Mouse (Mus musculus): ENCODE measurements at regions not wholly inside any gene's neighbourhood (a gene's known extent, or its start where the extent isn't known, plus 50 kb on each side); places are given as distances from the start of the nearest gene placed in this dataset.

DNA sequence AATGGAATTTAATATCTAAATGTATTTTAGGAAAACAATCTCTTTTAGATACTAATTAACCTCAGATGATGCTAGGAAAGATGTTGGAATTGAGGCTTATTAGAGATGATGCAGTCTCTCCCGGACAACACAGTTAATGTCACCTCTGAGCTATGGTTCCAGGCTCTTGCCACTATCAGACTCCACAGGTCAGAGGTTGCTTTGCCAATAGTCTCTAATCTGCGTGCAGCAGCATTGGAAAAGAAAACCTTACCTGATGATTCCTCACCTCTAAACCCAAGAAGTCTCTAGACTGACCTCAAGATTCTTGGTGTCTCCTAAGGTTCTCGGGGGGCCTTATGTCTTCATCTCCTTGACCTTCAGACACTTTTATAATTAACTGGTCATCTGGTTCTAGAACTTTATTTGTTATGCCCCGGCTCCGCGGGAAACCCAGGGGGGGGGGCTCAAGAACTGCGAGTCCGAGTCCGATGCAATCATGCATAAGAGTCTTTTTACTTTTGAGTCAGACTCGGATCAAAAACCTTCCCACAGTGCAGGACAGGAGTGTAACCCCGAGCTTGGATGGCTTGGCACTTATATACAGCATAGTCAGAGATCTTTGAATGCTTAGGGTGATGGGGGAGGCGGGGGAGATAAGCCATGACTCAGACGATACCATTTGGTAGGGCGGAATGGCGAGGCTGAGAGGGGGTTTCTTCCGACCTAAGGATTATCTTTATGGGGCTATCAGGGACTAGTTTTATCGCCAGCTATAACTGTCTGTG is 626.9 kb downstream of the Zfp706 start:
- DNase-seq (ENCODE audit: low read depth, low spot score) = no peak

DNA sequence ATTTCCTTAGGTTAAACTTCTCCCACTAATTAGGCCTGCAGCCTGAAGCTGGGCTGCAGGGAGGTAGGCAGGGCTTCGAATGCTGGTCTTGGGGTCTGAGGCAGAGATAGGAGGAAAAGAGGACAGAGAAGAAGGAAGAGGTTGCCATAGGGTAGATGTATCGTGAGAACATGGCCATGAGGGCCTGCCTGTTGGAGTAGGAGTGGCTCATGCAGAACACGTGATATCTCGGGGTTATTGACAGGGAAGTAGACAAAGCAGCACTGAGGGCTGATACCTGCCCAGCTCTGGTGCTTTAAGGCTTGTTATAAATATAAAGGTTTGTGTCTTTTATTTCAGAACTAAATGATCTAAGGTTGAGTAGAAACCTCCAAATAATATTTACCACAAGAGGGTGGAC is 628.9 kb downstream of the Zfp706 start:
- no peak for DNase-seq (ENCODE audit: low read depth, low spot score)

DNA sequence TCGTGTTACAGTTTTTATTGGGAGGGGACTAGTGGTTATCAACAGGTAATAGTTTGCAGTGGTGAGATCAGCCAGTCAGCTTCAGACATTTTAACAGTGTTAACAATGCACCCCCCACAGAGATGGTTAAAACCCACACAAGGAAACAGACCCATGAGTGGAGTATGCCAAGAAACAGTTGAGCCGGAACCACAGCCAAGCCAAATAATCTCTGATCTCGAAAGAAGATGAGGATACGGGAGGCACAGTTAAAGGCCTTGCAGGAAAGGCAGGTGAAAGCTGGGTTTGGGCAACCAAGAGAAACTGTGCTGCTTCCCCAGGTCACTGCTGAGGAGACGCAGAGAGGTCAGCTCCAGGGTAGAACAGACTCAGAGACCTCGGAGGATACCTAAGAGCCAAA is 631.0 kb downstream of the Zfp706 start:
- no peak for DNase-seq (ENCODE audit: low read depth, low spot score)

DNA sequence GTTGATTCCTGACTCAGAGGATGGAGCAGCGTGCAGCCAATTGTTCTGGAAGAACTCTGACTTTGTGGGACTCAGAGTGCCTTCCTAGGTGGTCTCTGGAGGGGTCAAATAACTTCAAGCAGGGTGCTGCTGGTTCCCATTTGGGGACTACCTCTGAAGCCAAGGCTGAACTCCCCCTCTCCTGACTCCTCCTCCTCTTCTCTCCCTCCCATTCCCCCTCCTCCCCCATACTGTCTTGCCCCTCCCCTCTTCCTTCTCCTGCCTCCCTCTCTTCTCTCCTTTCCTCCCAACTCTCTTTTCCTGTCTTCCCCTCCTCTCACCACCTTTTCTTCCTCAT is 632.1 kb downstream of the Zfp706 start:
- no peak for DNase-seq (ENCODE audit: low read depth, low spot score)

DNA sequence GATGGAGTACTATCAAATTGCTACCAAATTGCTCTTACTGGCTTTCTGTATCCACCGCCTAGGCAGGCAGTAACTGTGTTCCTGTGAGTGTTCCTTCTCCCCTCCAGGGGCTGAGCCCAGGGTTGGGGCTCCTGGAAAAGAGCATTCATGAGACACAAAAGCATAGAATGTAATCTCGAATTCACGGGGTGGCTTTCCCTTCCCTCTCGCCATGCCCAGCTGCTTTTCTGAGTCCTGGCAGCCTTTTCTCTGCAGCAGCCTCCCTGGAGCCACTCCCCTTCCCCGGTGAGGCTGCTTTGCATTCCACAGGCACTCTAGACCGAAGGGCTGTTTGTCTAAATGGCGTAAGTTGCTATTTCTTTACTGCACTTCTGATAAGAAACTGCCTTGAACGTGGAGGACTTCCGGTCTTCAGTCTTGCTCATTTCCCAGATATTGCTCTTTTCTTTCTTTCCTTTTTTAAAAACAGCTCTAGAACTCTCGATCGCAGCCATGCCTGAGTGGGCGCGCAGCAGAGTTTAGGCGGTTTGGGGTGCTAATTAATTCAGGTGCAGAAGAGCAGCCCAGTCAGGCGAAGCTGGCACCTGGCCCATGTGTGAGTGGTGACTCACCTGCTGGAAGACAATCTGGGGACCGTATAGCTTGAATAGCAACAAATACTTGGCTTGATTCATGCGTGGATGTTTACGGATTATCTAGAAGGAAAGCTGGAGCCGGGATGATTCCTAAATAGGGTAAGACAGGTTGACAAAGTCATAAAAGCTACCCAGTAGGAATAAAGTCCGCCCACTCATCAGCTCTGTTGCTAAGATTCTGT is 632.6 kb downstream of the Zfp706 start:
- DNase-seq (ENCODE audit: low read depth, low spot score) = no peak

DNA sequence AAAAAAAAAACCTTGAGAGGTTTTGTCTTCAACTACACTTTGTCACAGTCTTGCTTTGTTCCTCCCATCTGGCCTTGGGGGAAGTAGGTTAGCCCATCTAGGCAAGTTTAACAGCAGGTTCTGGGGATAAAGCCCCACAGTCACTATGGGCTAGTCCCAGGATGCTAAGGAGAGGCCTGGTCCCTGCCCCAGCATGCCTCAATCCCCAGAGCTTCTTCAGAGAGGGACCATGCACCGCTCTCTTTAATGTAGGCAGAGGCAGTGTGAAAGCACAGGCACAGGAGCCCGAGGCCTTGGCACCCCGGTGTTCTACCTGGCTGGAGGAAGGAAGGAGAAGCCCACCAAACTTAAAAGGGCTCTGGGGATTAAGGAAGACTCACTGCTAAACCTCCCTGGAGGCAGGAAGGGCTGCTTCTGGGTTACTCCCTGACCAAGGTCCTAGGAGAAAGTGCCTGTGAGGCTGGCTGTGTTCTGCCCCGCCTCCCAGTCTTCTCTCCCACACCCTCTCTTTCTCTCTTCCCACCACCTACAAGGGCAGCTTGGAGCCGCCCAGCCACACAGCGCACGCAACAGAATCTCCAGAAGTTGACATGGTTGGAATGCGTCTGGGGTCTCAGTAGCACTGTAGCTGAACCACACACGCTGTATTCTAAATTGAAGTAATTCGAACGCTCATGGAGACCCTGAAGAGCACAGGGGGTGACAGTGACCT is 633.5 kb downstream of the Zfp706 start:
- no peak for DNase-seq (ENCODE audit: low read depth, low spot score)

DNA sequence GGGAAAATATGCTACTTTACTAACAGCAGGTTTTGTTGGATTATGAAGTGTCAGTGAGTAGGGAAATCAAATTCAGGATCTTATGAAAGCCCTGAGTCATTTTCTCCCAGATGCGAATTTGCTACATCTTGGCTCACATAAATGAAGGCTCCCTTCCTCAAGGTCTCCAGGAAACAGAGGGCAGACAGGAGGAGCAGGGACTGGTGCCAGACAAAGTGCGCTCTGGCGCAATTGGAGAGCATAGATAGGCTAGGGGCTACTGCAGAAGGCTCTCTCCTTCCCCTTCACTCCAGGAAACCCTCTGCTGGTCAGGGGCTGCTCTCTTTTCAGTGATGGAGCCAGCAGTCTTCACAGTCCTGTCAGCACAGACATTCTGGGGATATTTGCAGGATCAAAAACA is 634.1 kb downstream of the Zfp706 start:
- no peak for DNase-seq (ENCODE audit: low read depth, low spot score)

DNA sequence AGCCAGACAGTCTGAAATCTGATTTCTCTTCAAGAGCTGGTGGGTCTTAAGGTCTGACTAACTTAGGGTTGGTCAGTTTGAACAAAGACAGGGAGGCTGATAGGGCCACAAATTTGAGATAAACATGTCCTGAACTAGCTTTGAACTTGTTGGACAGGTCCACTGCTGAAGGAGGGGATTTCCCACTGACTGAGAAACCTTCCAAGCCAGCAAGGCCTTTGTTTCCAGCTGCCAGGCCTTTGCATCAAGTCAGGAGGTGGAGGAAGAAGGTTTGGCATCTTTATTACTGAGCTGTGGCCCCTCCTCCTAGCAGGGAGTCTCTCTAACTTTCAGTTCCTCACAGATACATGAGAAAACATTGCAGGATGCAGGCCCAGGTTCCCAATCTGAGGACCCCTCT is 636.2 kb downstream of the Zfp706 start:
- no peak for DNase-seq (ENCODE audit: low read depth, low spot score)

DNA sequence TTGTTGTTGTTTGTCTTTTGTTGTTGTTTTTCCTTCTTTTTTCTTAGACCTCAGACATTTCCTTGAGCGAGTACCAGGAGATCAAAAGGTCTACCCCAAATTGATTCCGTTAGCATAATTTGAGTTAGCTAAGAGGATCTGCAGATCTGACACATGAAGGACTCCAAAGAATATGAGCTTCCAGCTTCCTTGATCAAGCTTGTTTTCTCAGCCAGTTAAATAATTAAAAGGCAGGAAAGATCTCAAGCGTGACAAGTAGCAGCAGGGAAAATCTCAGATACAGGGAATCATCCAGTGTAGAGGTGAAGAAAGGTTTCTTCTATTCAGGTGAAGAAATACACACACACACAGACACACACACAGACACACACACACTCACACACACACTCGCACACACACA is 636.7 kb downstream of the Zfp706 start:
- no peak for DNase-seq (ENCODE audit: low read depth, low spot score)

DNA sequence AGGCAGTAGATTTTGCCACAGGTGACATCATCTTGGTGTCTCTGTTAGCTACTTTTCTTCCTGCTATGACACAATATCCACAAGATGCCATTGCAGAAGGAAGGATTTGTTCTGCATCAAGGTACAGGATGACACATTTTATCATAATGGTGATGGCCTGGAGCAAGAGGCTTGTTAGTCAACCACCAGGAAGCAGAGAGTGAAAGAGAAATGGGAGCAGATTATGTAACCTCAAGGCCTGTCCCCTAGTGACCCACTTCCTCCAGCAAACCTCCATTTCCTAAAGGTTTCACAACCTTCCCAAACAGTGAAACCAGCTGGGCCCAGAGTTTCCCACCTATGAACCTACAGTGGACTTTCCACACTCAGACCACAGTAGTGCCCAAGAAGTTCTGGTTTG is 640.3 kb downstream of the Zfp706 start:
- no peak for DNase-seq (ENCODE audit: low read depth, low spot score)

DNA sequence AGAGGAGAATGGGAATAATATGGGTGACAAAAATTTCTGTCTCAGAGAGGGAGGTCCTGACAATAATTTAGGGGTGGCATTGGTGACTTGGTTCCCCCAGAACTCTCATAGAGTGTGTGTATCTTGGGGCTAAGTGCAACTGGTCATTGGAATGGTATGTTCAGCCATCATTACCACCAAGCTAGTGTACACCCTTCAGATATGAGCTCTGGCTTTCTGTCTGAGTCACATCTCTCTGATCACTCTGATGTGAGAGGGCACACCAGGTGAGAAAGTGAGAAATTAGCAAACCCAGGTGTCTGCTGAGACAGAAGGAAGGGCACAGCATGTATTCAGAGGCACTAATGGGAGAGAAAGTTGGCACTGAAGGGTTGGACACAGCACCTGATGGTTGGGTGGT is 642.8 kb downstream of the Zfp706 start:
- DNase-seq (ENCODE audit: low read depth, low spot score) = no peak

DNA sequence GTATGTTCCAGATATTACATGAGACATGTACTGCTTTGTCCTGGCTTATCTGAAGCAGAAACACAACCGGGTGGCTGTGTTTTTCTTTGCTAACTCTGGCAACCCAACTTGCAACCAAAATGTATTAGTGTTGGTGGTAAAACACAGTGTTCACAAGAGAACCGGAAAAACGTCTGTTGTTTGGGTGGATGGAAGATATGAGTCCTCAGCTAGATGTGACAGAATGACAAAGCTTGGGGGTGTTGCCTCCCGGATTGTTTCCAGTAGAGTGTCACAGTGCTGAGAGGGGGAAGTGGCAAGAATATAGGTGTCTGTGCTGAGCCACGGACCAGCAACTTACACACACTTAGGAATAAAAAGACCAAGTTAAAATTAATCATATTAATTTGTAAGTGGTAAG is 643.5 kb downstream of the Zfp706 start:
- no peak for DNase-seq (ENCODE audit: low read depth, low spot score)

DNA sequence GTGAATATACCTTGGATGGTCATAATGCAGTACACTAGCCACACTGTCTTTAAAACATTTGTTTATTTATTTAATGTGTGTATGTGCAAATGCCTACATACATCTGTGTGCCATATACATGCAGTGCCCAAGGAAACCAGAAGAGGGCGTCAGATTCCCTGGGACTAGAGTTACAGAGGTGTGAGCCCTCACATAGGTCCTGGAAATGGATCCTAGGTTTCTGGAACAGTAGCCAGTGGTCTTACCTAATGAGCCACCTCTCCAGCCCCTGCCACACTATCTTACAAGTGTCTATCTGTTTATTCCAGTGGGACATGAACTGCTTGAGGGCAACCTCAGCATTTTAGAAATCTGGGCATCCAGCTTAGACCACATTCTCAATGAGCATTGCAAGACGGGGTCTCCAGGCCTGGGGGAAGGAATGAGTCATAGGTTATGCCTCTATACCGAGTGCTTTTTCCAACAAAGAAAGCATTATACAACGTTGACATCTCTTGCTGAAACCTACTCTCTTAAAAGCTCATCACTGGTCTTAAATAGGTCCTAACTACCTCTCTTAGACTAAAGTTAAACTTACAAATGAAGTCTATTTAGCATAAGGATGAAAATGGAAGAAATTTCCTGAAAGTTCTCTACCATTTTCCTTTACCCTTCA is 644.5 kb downstream of the Zfp706 start:
- no peak for DNase-seq (ENCODE audit: low read depth, low spot score)

DNA sequence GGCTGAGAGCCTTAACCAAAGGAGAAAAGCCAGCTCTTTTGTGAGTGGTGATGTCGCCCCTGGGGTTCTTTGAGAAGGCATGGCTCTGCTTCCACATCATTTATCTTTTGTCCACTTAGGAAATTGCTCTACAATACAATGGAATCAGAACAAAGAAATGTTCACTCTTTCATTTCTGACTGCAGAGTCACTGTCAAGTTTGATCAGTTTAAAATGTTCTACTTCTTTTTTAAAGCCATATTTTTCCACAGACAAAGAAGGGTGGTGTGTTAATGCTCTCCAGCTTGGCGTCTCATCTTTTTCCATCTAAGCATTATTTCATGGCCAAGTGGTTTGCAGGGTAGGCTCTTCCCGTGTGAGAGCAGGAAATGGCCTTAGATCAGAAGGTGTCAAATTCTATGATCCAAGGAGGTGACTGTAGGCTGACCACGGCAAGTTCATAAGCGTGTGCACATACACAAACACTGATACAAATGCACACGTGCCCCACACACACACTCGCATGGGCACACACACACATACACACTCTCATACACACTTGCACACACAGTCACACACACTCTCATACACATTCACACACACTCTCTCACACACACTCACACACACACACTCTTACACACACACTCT is 645.9 kb downstream of the Zfp706 start:
- DNase-seq (ENCODE audit: low read depth, low spot score) = no peak

DNA sequence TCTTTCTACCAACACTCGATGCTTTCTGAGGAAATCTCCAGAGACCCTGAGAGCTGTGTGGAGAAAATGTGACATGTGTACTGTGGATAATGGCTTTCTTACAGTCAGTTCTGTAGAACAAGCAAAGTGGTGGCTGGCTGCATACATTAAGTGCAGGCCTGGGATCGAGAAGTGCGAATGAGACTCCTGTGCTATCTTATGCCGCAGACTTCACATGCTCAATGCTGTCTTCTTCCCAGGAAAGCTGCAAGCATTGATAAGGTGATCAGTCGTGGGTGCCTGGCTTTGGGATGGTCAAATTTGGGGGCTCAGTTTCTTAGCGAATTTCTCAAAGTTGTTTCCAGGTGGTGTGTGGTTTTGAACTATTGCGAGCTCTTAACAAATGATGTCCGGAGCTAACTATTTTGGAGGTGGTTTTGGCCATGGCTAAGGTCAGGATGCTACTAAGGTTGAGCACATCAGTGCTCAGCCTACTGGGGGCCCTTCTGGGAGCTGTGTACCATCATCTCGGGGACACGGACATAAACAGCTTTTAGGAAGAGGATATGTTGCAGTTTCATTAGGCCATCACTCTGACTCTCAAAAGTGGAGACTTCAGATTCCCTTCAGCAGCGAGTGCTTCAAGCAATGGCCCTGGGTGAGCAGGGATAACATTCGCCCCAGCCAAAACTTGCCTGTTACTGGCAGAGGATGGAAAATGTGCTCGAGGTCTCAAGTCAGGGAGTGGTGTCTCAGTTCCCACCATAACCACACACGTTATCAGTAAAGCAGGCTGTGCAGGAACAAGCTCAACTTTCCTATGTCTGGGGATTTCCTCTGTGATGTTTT is 646.7 kb downstream of the Zfp706 start:
- no peak for DNase-seq (ENCODE audit: low read depth, low spot score)

DNA sequence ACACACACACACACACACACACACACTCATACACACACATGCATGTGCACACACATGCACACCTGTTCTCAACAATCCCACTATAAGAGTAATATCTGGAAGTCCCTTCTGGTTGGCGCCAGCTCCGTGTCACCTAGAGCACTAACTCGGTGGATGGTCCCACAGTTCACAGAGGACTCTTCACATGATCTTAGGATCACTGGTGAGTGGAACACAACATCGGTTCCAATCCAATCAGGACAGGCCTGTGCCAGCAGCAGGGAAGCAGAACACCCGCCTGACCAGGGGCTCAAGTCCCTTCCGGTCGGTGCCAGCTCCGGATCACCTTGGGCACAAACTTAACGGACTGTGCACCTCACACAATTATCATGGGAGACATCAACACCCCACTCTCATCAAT is 651.7 kb downstream of the Zfp706 start:
- DNase-seq (ENCODE audit: low read depth, low spot score) = no peak

DNA sequence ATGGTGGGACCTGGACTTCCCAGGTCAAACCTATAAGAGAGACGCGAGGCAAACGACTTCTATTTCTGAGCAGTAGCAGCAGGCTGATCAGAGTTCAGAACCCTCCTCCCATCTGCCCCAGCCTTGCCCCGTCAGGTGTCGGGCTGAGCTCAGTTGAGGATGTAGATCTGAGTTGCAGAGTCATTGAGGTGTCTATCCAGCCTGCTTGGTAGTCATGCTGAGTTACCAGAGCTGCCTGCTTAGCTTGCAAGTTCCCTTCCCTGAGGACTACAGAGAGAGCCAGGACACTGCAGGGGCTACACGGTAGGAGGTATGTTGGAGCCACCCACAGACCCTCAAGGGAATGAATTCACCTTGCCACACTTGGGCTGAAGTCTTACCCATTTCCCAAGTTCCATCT is 653.0 kb downstream of the Zfp706 start:
- no peak for DNase-seq (ENCODE audit: low read depth, low spot score)

DNA sequence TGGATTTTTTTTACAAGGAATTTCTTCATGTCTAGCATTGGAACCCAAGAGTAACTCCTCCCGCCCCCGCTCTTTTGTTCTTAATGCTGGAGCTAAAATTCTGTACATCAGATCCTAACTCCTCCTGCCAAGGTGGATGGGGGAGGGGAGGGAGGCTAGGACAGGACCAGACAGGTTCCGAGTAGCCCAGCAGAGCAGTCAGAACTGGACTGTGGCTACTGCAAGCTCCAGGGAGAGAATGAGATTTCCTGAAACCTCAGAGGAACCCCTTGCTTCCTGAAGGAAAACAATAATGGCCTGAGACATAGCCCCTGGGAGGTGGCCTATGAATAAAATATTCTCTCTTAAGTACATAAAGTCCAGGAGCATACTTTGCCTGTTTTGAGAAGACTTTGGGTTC is 653.8 kb downstream of the Zfp706 start:
- DNase-seq (ENCODE audit: low read depth, low spot score) = no peak

DNA sequence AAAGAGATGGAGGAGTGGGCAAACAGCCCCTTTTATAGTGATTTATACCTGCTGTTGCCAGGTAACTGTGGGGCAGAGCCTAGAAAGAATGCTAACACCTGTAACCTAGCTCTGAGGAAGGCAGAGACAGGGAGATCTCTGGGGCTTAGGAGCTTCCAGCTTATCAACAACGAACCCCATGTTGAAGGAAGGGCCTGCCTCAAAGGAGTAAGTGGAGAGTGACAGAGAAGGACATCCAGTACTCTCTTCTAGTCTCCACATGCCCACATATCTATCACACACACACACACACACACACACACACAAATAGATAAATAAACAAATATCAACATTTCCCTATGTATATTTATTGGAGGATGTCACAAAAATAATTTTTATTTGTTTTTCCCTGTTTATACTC is 654.6 kb downstream of the Zfp706 start:
- DNase-seq (ENCODE audit: low read depth, low spot score) = no peak

DNA sequence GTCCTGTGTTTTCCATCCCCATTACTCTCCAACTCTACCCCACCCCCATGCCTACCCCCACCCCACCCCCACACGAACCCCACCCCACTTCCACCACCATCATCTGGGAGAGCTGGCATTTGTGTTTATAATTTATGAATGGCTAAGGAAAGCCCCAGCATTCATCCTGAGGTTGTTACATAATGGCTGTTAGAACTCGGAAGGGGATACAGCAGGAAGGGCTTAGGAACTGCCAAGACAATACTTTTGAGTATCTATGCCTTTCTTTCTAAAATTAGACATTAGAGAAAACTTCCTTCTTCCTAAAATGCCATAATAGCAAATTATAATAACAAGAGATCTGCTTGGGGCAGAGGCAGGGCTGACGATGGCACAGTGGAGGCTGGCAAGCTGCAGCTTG is 655.9 kb downstream of the Zfp706 start:
- no peak for DNase-seq (ENCODE audit: low read depth, low spot score)

DNA sequence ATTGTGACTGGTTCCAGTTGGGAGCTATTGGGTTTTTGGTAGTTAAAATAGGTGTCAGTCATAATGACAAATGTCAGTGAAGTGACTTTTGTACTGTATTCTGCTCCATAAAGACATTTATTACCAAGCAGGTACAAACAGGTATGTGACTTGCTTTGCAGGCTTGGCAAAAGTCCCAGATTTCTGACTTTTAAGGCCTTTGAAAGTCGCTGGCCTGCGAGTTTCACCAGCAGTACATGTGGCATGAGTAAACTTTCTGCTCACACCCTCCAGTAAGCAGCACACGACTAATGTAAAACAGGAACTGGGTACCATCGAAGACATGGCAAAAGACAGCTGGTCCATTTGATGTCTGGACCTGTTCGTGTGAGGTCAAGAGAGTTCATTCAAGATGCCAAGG is 659.2 kb downstream of the Zfp706 start:
- DNase-seq (ENCODE audit: low read depth, low spot score) = no peak
